Mouse (Mus musculus): ENCODE data around the gene Clec16a.

Gene Clec16a

DNA sequence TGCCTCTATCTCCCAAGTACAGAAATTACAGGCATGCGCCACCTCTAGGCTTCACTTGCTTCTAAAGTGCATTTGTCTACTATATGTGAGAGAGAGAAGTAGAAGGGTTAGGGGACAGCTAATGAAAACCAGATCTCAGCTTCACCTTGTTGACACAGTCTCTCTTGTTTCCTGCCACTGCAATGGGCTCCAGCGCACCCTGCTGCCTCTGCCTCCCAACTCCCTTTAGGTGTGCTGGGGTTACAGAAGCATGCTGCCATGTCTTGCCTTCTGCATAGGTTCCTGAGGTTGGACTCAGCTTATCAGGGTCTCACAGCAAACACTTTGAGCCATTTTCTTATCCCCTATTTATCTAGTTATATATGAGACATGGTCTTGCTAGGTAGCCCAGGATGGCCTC, 129.8 kb downstream of the Clec16a start:
- no peak for DNase-seq (ENCODE audit: extremely low read depth, low read depth, low spot score)

DNA sequence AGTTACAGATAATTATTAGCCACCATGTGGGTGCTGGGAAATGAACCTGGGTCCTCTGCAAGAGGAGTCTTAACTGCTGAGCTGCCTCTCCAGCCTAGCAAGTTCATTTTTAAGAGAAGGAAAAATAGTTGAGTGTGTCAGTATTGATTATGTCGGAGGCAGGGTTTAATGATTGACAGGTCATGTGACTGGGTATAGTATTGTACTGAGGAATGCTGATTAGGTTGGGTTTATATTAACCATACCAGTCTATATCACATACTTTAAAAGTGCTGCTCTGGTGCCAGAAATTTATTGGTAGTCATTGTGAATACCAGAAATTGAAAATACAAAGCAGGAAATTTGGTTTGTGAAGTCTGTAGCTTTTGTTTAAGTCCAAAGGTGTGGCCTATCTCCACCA, 130.5 kb downstream of the Clec16a start:
- DNase-seq (ENCODE audit: extremely low read depth, low read depth, low spot score): no peak

DNA sequence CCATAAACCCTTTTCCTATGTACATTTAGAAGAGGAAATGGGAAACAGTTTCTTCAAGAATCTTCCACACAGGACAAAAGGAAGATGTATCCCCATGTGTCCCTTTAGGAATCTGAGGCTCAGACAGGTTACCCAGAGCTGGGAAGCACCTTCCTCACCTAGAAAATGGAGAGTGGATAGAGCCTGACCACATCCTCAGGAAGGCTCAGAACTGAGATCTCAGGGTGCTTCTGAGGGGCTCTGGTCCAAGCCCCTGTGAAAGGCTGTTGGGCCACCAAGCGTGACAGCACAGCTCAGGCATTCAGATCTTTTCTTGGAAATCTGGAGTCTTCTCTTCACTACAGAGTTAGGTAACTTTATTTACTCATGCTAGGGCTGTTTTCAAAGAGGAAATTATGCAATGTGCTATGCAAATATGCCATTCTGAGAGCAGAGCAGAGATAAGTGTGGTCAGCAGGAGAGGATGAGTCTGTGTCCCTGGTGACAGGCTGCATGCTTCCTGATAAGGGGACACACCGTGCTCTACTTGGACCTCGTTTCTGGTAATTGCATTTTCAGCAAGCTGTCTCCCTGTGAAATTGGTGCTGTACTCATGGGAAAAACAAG, 131.4 kb downstream of the Clec16a start:
- DNase-seq (ENCODE audit: extremely low read depth, low read depth, low spot score): no peak

DNA sequence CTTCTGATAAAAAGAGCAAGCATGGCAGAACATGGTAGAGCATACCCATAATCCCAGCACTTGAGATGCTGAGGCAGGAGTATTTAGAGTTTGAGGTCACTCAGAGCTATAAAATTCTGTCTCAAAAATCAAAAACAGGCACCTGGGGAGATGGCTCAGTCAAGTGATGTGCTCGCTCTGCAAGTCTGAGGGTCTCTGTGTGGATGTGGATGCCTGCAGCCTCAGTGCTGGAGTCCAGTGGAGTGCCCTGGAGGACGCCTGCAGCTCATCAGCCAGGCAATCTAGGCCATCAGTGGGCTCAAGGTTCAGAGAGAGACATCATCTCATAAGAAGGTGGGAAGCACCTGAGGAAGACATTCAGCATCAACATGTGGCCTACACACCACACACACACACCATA, 137.4 kb downstream of the Clec16a start:
- DNase-seq (ENCODE audit: extremely low read depth, low read depth, low spot score): no peak

DNA sequence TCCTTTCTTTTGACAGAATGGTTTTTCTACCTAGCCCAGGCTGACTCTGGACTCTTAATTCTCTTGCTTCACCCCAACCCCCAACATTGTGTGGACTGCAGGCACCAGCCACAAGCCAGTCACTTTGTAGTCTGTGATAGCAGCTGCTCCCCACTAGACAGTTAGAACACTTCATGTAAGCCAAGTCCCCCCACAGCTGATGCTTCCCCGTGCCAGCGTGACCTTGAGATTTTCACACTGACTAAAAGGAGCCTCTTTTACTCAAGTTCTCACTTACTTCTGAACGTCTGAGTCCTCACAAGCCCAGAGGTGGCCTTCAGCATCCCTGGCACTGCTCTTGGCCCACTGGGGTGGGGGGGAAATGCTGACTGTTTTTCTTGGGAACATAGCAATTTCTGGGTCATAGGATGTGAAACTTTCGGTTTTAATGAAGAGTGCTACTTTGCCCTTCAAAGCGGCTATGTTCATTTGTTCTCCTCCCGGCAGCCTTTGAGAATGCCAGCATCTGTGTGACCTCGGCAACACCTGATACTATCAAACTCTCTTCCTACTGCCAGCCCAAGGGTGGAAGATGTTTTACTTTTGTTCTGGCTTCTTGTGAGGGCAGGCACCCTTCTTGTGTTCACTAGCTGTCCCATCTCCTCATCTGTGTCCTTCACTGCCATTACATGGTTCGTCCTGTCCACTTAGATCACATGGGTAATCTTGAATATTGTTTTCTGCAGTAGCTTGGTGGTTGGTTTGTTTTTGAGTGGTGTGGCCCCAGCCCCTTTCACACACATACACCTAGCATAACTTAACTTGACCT, 138.3 kb downstream of the Clec16a start:
- DNase-seq (ENCODE audit: extremely low read depth, low read depth, low spot score): no peak

DNA sequence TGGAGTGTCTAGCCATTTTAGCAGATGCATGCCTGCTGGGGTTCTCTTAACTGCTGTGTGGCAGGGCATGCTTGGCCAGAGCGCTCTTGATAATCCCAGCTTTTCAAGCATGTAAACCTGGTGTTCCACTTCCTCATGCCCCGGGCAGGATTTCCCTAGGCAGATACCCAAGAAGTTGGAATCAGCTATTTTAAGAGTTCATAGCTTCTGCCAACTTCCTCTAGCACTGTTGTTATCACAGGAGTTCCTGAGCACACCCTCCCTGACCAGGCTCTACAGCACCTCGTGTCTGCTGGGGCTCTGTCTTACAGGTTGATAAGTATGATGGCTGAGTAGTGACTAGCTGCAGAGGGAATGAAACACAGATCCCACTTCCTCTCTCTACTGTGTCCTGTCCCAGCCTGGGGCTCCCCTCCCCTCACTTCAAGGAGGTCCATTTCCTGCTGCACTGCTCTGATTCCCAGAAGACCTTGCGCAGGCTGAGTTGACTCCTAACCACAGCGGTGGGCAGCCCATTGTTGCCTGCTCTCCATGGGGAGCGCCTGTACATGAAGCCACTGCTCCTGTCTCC, 144.7 kb downstream of the Clec16a start:
- DNase-seq (ENCODE audit: extremely low read depth, low read depth, low spot score): no peak

DNA sequence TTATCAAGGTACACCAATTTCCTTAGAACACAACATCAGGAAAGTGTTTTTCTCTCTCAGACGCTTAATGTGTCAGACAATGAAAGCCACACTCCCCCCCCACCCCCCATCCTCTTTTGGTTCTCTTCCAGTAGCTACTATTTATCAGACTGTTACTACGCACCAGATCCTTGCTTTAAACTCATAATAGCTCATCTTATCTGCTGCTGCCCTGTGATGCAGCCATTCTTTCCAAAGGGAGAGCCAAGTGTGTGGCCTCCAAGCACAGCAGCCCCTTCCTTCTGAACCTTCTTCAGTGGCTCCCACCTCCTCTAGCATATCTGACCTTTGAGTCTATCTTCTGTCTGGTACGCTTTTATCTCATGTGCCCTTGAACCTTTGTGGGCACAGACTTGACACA, 145.3 kb downstream of the Clec16a start:
- DNase-seq (ENCODE audit: extremely low read depth, low read depth, low spot score): no peak

DNA sequence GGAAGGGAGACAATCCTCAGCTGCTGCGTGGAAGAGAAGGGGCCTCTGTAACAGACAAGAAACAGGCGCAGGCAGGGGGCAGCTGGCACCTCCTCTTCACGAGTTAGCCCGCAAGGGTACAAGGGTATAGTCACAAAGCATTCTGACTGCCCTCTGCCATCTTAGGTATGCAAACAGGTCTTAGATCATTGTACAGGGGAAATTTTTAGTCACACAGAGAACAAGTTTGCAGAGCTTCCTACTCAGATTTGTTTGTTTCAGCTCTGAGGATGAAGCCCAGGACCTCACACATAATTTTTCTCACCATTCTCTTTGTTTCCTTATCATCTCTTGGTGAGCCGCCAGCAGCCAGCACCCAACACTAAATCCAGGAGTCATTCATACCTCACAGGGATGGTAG, 146.6 kb downstream of the Clec16a start:
- no peak for DNase-seq (ENCODE audit: extremely low read depth, low read depth, low spot score)

DNA sequence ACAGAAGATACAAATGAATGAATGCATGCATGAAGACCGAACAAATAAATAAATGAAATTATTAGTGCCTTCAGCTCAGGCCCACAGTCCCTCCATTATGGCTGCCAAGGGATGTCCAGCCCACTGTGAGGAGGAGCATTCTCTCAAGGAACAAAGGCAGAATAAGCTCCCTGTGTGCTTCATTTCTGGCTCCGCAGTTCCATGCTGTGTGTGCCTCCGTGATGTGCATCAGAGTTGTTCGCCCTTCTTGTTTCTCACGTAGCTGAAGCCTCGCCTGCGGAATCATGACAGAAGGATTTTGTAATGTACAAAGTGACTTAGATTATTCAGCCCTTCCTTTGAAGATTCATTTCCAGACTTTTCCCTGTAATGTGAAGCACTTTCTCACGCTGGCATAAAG, 147.7 kb downstream of the Clec16a start:
- no peak for DNase-seq (ENCODE audit: extremely low read depth, low read depth, low spot score)

DNA sequence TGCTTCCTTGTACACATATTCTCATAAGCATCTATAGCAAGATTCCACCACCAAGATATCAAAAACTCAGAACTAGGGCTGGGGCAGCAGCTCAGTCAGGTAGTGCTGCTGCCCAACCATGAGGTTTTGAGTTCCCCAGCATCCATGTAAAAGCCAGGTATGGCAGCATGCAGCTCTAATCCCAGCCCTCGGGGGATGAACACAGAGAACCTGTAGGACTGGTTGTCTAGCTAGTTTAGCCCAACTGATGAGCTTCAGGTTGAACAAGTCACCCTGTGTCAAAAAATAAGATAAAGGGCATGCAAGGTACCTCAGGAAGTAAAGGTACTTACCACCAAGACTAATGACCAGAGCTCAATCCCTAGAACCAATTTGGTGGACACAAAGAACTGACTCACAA, 148.3 kb downstream of the Clec16a start:
- peak; percentile 88 for DNase-seq (ENCODE audit: extremely low read depth, low read depth, low spot score)

DNA sequence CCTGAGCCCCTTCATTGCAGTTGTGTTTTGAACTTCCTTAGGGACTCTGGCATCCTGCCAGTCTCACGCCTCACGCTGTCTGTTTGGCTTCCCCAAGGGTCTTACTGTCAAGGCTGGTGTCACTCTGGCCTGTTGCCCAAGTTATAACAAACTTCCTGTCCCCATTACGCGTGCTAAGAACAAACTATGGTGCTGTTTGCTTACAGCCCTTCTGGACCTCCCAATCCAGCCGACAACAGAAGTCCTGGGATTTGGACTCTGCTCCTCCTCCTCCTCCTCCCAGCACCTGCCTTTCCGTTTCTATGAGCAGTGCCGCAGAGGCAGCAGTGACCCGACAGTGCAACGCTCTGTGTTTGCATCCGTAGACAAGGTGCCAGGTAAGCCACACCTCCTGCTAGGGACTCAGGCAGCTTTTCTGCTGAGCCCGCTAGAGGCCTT, 149.3 kb downstream of the Clec16a start:
- no peak for DNase-seq (ENCODE audit: extremely low read depth, low read depth, low spot score)

DNA sequence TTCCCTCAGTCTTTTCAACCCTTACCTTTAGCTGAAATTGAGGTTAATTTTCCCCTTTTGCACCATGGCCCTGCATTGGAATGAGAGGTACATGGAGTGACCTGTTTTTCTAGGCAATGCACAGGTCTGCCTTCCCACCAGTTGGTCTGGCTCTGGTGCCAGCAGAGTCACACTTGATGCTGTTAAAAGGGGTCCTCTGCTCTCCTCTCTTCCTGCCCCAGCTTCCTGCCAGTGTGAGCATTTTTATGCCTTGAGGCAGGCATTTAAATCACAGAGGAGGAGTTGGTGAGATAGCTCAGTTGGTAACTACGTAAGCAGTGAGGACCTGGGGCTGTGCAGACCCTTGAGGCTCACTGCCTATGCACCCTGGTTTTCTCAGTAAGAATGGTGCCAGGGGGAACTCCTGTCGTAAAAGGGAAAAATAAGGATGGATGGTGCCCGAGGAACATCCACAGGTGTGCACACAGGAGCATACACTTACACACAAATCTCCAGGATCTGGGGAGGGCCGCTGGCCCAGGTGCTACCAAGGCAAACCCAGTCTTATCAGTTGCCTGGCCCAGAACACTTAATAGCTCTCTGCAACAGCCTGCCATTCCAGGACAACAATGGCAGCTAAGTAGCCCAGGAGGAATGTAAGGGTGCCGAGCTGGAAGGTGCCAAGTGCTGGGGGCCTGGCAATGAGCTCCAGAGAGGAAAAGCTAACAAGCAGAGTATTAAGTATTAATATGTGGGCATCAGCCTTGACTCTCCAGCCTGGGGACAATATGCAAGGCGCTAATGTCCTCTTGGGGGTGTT, 152.9 kb downstream of the Clec16a start:
- no peak for DNase-seq (ENCODE audit: extremely low read depth, low read depth, low spot score)

DNA sequence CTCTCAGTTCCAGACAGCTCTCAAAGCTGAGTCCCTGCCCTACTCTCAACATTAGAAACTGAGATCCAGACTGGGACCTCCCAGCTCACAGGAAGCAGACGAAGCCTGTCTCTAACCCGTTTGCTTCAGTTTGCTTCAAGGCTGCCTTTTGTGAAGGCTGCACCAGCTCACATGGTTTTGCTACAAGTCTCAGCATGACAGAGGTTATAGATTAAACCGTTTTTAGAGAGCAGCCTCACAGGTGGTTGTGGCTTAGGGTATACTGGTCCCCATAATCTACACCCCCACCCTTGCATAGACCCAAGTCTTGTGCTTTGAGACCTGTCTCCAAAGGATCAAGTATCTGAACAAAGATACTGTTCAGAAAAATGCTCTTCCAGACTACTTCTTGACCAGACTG, 154.2 kb downstream of the Clec16a start:
- no peak for DNase-seq (ENCODE audit: extremely low read depth, low read depth, low spot score)

DNA sequence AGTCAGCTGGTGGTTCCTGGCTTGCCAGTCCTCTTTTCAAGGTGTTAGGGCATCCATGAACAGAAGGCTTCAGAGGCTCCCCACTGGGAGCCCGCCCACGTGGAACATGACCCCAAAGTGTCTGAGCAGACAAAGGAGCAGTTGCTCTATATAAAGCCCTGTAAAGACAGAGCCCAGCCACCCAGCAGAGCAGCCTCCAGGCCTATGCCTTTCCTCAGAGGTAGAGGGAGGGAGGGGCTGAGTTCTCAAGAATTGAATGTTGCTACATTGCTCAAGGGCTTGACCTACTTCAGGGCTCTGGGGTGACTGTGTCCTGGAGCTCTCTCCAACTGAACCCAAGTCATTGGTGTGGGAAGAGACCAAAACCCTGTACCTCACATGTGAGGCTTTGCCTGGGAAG, 155.0 kb downstream of the Clec16a start:
- DNase-seq (ENCODE audit: extremely low read depth, low read depth, low spot score): no peak

DNA sequence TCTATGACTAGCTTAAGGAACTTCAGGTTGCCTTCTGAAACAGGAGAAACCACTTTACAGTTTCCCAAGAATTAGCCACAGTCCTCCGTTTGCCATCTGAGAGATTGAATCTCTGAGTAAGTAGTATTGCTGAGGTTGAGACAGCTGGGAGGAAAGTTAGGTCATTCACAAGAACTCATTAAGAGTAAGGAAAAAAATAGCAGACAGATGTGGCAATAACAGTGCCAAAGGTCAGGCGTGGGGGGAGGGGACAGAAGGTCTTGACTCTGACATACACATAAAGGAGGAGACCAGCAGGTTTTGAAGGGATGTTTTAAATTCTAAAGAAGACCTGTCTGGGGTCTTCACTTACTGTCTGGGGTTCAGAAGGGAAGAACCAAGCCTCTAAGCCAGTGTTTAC, 157.3 kb downstream of the Clec16a start:
- no peak for DNase-seq (ENCODE audit: extremely low read depth, low read depth, low spot score)

DNA sequence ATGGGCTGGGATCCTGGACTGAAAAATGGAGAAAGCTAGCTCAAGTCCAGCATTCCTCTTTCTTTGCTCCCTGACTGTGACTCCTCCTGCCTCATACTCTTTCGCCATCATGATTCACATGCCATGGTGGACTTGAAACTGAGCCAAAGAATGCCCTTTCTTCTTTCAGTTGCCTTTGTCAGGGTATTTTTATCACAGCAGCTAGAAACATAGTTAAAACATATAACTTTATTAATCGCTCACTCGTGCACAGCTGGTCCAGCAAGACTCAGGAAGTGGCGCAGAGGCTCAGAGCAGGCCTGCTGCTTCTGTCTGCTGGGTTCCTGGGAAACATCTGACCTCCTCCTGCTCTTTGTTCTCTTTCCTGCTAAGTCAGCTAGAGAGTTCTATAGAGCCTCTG, 158.8 kb downstream of the Clec16a start:
- no peak for DNase-seq (ENCODE audit: extremely low read depth, low read depth, low spot score)

DNA sequence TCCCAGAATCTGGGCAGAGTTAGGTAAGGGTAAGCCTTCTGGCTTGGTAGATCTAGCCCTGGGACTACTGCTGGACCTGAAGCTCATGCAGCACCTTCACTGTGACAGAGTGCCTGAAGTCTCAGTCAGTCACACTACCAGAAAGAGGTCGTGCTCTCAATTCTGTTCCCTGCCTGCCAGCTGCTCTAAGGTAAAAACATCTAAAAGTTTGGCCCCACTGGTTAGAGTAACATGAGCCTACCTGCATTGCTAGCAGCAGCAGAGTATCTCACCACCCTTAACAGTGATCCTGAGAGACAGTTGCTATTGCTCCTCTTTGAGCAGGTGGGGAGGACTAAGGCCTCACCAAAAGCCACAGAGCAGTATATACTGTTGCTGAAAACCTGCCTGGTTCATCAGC, 160.3 kb downstream of the Clec16a start:
- DNase-seq (ENCODE audit: extremely low read depth, low read depth, low spot score): no peak

DNA sequence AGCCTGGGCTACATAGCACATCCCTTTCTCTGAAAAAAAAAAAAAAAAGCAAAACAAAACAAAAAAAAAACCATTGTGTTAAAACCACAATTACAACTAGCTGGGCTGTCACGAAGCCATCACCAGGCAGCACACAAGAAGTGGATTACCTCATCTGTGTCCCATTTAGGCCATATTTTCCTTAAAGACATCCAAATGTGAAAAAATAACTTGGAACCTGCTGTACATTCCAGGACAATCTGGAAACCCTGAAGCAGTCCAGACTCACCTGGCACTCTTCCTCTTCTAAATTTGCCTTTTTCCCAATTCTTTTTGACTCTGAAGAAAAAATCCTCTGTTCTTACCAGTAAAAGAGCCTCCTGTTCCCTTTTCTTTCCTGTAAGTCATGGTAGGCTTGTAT, 166.4 kb downstream of the Clec16a start:
- DNase-seq (ENCODE audit: extremely low read depth, low read depth, low spot score): no peak

DNA sequence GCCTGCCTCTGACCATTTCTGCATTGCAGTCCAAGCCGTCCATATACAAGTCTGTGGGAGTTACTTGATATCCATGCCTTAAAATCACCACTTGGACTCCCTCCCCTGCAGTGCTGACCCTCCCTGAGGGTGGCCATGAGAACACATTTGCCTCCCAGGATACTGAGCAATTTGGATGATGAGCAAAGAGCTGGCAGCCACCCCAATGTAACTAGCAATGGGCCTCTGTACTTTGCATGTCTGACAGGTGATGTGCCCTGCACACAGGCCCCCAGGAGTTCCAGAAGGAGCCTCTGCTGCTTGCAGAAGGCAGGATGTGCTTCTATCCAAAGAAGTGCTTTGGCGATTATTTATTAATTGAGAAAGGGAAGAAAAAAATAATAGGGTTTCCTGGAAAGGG, 167.9 kb downstream of the Clec16a start:
- DNase-seq (ENCODE audit: extremely low read depth, low read depth, low spot score): no peak

DNA sequence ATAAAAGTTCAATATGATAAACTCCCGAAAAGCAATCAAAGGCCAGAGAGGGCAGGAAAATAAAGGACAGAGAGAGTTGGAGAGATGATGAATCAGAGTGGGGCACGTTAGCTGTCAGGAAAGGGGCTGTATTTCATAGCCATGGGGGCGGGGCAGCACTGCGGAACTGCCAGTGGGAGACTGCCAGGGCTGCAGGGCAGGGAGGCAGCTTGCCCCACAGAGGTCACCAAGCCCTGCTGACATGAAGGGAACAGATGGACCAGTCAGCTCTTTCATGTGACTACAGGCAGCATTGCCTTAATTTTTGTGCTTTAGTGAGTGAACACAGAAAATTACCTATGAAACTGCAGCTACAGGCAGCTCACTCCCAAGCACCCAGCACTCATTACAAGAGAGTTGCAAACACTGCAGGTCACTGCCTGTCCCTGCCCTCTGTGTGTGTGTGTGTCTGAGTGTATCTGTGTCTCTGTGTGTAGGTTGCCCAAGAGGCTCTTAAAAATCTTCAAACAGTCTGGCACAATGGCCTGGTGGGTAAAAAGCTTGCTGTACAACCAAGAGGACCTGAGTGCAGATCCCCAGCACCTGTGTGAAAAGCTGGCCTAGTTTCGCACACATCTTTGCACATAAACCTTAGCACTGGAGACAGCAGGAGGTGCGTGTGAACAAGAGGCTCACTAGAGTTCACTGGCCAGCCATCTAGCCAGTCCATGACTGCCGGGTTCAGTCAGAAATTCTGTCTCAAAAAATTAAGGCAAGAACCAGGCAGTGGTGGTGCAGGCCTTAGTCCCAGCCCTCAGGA, 168.5 kb downstream of the Clec16a start:
- no peak for DNase-seq (ENCODE audit: extremely low read depth, low read depth, low spot score)

DNA sequence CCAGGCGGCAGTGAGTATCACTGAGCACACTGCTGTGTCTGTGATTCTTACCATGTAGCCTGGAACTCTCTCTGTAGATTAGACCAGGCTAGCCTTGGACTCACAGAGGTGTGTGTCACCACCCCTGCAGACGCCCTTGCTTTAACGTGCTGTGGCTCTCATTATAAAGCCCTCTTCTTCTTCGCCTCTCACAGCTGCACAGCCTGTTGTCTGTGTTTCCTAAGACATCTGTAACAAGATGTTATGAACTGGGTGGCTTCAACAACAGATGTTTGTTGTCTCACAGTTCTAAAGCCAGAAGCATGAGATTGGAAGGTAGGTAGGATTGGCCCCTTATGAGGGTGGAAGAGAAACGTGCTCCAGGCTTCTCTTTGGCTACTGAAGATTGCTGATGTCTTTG, 170.1 kb downstream of the Clec16a start:
- DNase-seq (ENCODE audit: extremely low read depth, low read depth, low spot score): no peak

Measured in fat pad, adult 2 months (tissue).